Mouse (Mus musculus) liver, adult 2 months (tissue): ENCODE results near the gene Igfn1. TPM values are rescaled to one million over a fixed set of nuclear protein-coding genes. Genes with fewer than 3 reads are reported as not detected.

Source experiments
- DNase-seq: peaks from one replicate; pipeline ENCODE4 v3.0.0-alpha.2; 2011; ENCODE audit warnings: low read depth, low spot score; ENCODE audit errors: extremely low read depth
- H3K27ac ChIP-seq: fragments of 200-500 bp; replicated peaks from 2 replicates; pipeline ENCODE4 v1.5.1; 2012; ENCODE audit warnings: low read depth, mild to moderate bottlenecking, control low read depth, inconsistent platforms, low read length; ENCODE audit not compliant: insufficient read depth
- H3K27me3 ChIP-seq: fragments of 200-500 bp; 2 replicates; pipeline ENCODE4 v1.6.1; 2012; ENCODE audit warnings: mild to moderate bottlenecking, moderate library complexity, low read length, inconsistent platforms; ENCODE audit not compliant: control insufficient read depth, insufficient read depth
- H3K36me3 ChIP-seq: fragments of 200-500 bp; 2 replicates; pipeline ENCODE4 v1.6.1; 2012; ENCODE audit warnings: low read length, inconsistent platforms; ENCODE audit not compliant: control insufficient read depth, insufficient read depth
- H3K4me1 ChIP-seq: fragments of 200-500 bp; 2 replicates; pipeline ENCODE4 v1.6.1; 2011; ENCODE audit warnings: low read length; ENCODE audit not compliant: control insufficient read depth, insufficient read depth
- H3K4me3 ChIP-seq: fragments of 200-500 bp; 2 replicates; pipeline ENCODE4 v1.5.1; 2011; ENCODE audit warnings: low read depth, mild to moderate bottlenecking, control low read depth, low read length, moderate library complexity; ENCODE audit not compliant: insufficient read depth
- H3K79me2 ChIP-seq: fragments of 200-500 bp; 2 replicates; pipeline ENCODE4 v1.6.1; 2012; ENCODE audit warnings: inconsistent platforms, mild to moderate bottlenecking, low read length, moderate library complexity; ENCODE audit not compliant: control insufficient read depth, insufficient read depth
- H3K9ac ChIP-seq: fragments of 200-500 bp; 2 replicates; pipeline ENCODE4 v1.6.1; 2012; ENCODE audit warnings: low read depth, mild to moderate bottlenecking, control low read depth, inconsistent platforms, low read length
- CTCF ChIP-seq: fragments of 200-500 bp; IDR thresholded peaks from 2 replicates; pipeline ENCODE4 v1.5.1; 2011; ENCODE audit warnings: low read depth, low read length, control low read depth
- POLR2A ChIP-seq: fragments of 200-500 bp; IDR thresholded peaks from 2 replicates; pipeline ENCODE4 v1.6.1; 2011; ENCODE audit warnings: low read length, control low read depth; ENCODE audit not compliant: insufficient read depth; ENCODE audit errors: extremely low read depth
- WGBS: fragments of 180-500 bp; shearing (Covaris S2); methylation state at CpG from one replicate; pipeline ENCODE4 v1.1.7; 2018; 5-methylcytosine and 5-hydroxymethylcytosine counted together
- polyA plus RNA-seq: library from polyadenylated mRNA; depleted of rRNA; stranded (reverse); fragments of >200 nt; gene quantifications from 2 replicates; pipeline ENCODE4 v1.2.3, GENCODE M21; 2012
- total RNA-seq: library from RNA; depleted of rRNA; stranded (reverse); fragments of >200 nt; gene quantifications from 2 replicates; pipeline ENCODE4 v1.2.3, GENCODE M21; 2014

Gene Igfn1
- total and polyA plus RNA-seq, 2 experiments, result not detected

GRCm38 (mm10) chr1:136001438-136001837 lies 4.7 kb downstream of the Igfn1 start:
- peaks cover 5% of the 10 kb centered on the region for H3K4me1 ChIP-seq
- no peaks in the 10 kb centered on the region for H3K36me3 ChIP-seq
- no peak overlapping the region for H3K4me3 ChIP-seq
- 32% methylated on average over 2 of the region's 2 CpGs for WGBS
- peak overlapping the region; percentile 54; the same call in 1 of the 2 replicates for H3K27ac ChIP-seq
- H3K9ac ChIP-seq, result no peak overlapping the region
- H3K27me3 ChIP-seq, result no peaks in the 10 kb centered on the region
- TF ChIP-seq CTCF, result no peak
- TF ChIP-seq POLR2A, result no peak
- peak; percentile 97 for DNase-seq
- H3K79me2 ChIP-seq, result no peaks in the 10 kb centered on the region

- no peak for DNase-seq
- TF ChIP-seq CTCF, result no peak
- TF ChIP-seq POLR2A, result no peak
- no peaks in the 10 kb centered on the region for H3K27me3 ChIP-seq
These were observed 6.3 kb downstream of the Igfn1 start for GRCm38 (mm10) chr1:135999720-136000287.

GRCm38 (mm10) chr1:135997537-135997936 lies 8.6 kb downstream of the Igfn1 start:
- Histone ChIP-seq H3K4me3 (no peak overlapping the region), H3K36me3 (no peaks in the 10 kb centered on the region), H3K27ac (no peak overlapping the region), H3K9ac (no peak overlapping the region), H3K27me3 (no peaks in the 10 kb centered on the region), H3K4me1 (peaks cover 5% of the 10 kb centered on the region), H3K79me2 (no peaks in the 10 kb centered on the region)
- DNase-seq, result no peak
- no peak for TF ChIP-seq CTCF
- no peak for TF ChIP-seq POLR2A
- WGBS, result 70% methylated on average over 7 of the region's 7 CpGs

More at GRCm38 (mm10) chr1:135999720-136000287, 6.3 kb downstream of the Igfn1 start:
- Histone ChIP-seq H3K79me2 (no peaks in the 10 kb centered on the region), H3K4me3 (no peak overlapping the region), H3K4me1 (peaks cover 5% of the 10 kb centered on the region), H3K9ac (no peak overlapping the region), H3K36me3 (no peaks in the 10 kb centered on the region), H3K27ac (no peak overlapping the region)
- WGBS, result 72% methylated on average over 8 of the region's 8 CpGs

- Histone ChIP-seq H3K36me3 (no peaks in the 10 kb centered on the region), H3K4me1 (peaks cover 2% of the 10 kb centered on the region; the same call in 1 of the 2 replicates), H3K4me3 (no peak overlapping the region), H3K79me2 (no peaks in the 10 kb centered on the region), H3K9ac (no peak overlapping the region), H3K27me3 (no peaks in the 10 kb centered on the region), H3K27ac (no peak overlapping the region)
- WGBS, result 65% methylated on average over 4 of the region's 4 CpGs
- TF ChIP-seq CTCF (no peak), POLR2A (no peak)
- DNase-seq, result no peak
These were observed 12.7 kb downstream of the Igfn1 start for GRCm38 (mm10) chr1:135993470-135993869.

GRCm38 (mm10) chr1:135989876-135990275 lies 16.3 kb downstream of the Igfn1 start:
- H3K4me1 ChIP-seq, result no peaks in the 10 kb centered on the region
- H3K9ac ChIP-seq, result no peak overlapping the region
- TF ChIP-seq POLR2A (no peak), CTCF (no peak)
- no peak overlapping the region for H3K4me3 ChIP-seq
- no peak overlapping the region for H3K27ac ChIP-seq
- DNase-seq, result no peak
- no peaks in the 10 kb centered on the region for H3K79me2 ChIP-seq
- no peaks in the 10 kb centered on the region for H3K27me3 ChIP-seq
- no peaks in the 10 kb centered on the region for H3K36me3 ChIP-seq

GRCm38 (mm10) chr1:135984105-135984504 lies 22.0 kb downstream of the Igfn1 start:
- 38% methylated on average over 5 of the region's 5 CpGs for WGBS
- no peak overlapping the region for H3K27ac ChIP-seq
- H3K9ac ChIP-seq, result no peak overlapping the region
- no peak for DNase-seq
- no peak overlapping the region for H3K4me3 ChIP-seq
- H3K4me1 ChIP-seq, result no peaks in the 10 kb centered on the region
- no peaks in the 10 kb centered on the region for H3K36me3 ChIP-seq
- TF ChIP-seq CTCF (no peak), POLR2A (no peak)
- no peaks in the 10 kb centered on the region for H3K79me2 ChIP-seq
- no peaks in the 10 kb centered on the region for H3K27me3 ChIP-seq
